Mouse (Mus musculus) myocyte (in vitro differentiated cells): ENCODE data around the gene Numb.

Experiments used
- CEBPB ChIP-seq: IDR thresholded peaks from 2 replicates; pipeline ENCODE4 v1.6.1; 2011; ENCODE audit warnings: mild to moderate bottlenecking, moderate library complexity; ENCODE audit not compliant: poor library complexity, insufficient read depth, severe bottlenecking
- E2F4 ChIP-seq: IDR thresholded peaks from one replicate; pipeline ENCODE4 v1.6.1; 2011; ENCODE audit warnings: mild to moderate bottlenecking, control low read depth, moderate library complexity; ENCODE audit not compliant: insufficient read depth
- MAX ChIP-seq: IDR thresholded peaks from one replicate; pipeline ENCODE4 v1.6.1; 2011; ENCODE audit warnings: low read depth, mild to moderate bottlenecking, control low read depth
- POLR2A ChIP-seq: IDR thresholded peaks from one replicate; pipeline ENCODE4 v1.6.1; 2011; ENCODE audit warnings: low read depth, mild to moderate bottlenecking, control low read depth, moderate library complexity; ENCODE audit not compliant: insufficient read length
- POLR2AphosphoS2 ChIP-seq: IDR thresholded peaks from one replicate; pipeline ENCODE4 v1.6.1; 2011; ENCODE audit warnings: low read depth, control low read depth; ENCODE audit not compliant: insufficient read length
- REST ChIP-seq: IDR thresholded peaks from one replicate; pipeline ENCODE4 v1.6.1; 2011; ENCODE audit warnings: mild to moderate bottlenecking, control low read depth, moderate library complexity; ENCODE audit not compliant: insufficient read depth, insufficient read length
- TCF12 ChIP-seq: IDR thresholded peaks from one replicate; pipeline ENCODE4 v1.6.1; 2011; ENCODE audit warnings: mild to moderate bottlenecking, control low read depth; ENCODE audit not compliant: poor library complexity, insufficient read depth, severe bottlenecking

- no peak for TF ChIP-seq TCF12
- TF ChIP-seq POLR2A, result no peak
- TF ChIP-seq E2F4, result no peak
- TF ChIP-seq POLR2AphosphoS2, result no peak
- TF ChIP-seq MAX, result no peak
- TF ChIP-seq REST, result no peak
- no peak for TF ChIP-seq CEBPB
Observed at GRCm38 (mm10) chr12:83798313-83798712, 123.4 kb downstream of the Numb start.
